Mouse (Mus musculus) forebrain, embryonic 11.5 days (tissue): ENCODE data around the gene Zfp212. TPM values are rescaled to one million over a fixed set of nuclear protein-coding genes. Genes with fewer than 3 reads are reported as not detected.

Source experiments
- ATAC-seq: fragments of 200-750 bp; cut with Nextera tagmentation; replicated peaks from 2 replicates; pipeline ENCODE4 v1.8.0; 2017; ENCODE audit warnings: moderate TSS enrichment; ENCODE audit not compliant: low FRiP score
- DNase-seq: peaks from one replicate; pipeline ENCODE4 v3.0.0-alpha.2; 2017; ENCODE audit warnings: low spot score
- H3K27ac ChIP-seq: fragments of 300-500 bp; sonication (generic); 2 replicates; pipeline ENCODE4 v1.5.1; 2014; ENCODE audit warnings: low read depth, low read length
- H3K27me3 ChIP-seq: fragments of 300-500 bp; sonication (generic); 2 replicates; pipeline ENCODE4 v1.6.1; 2014; ENCODE audit warnings: mild to moderate bottlenecking, low read length, mixed read lengths; ENCODE audit not compliant: control insufficient read depth, insufficient read depth
- H3K36me3 ChIP-seq: fragments of 300-500 bp; sonication (generic); 2 replicates; pipeline ENCODE4 v1.6.1; 2014; ENCODE audit warnings: mild to moderate bottlenecking, low read length, moderate library complexity, mixed read lengths; ENCODE audit not compliant: control insufficient read depth, insufficient read depth
- H3K4me1 ChIP-seq: fragments of 300-500 bp; sonication (generic); replicated peaks from 2 replicates; pipeline ENCODE4 v1.6.1; 2014; ENCODE audit warnings: low read length, mixed read lengths; ENCODE audit not compliant: control insufficient read depth, insufficient read depth
- H3K4me2 ChIP-seq: fragments of 300-500 bp; sonication (generic); 2 replicates; pipeline ENCODE4 v1.6.1; 2014; ENCODE audit warnings: low read depth, mild to moderate bottlenecking, low read length, moderate library complexity, mixed read lengths; ENCODE audit not compliant: severe bottlenecking
- H3K4me3 ChIP-seq: fragments of 300-500 bp; sonication (generic); 2 replicates; pipeline ENCODE4 v1.5.1; 2014; ENCODE audit warnings: low read depth, low read length
- H3K9ac ChIP-seq: fragments of 300-500 bp; sonication (generic); 2 replicates; pipeline ENCODE4 v1.6.1; 2014; ENCODE audit warnings: low read length
- H3K9me3 ChIP-seq: fragments of 300-500 bp; sonication (generic); 2 replicates; pipeline ENCODE4 v1.6.1; 2016; ENCODE audit warnings: low read length, mixed read lengths; ENCODE audit not compliant: control insufficient read depth
- WGBS: fragments of 180-500 bp; shearing (Covaris S2); extraction: QIAGEN DNeasy Blood & Tissue Kit; methylation state at CpG from one replicate; pipeline ENCODE4 v1.1.7; 2014; 5-methylcytosine and 5-hydroxymethylcytosine counted together
- polyA plus RNA-seq: library from polyadenylated mRNA; unstranded; fragments of >200 nt; fragmentation: Nextera tagmentation; extraction: Ambion mirVana; gene quantifications from 2 replicates; pipeline ENCODE4 v1.2.1, GENCODE M21; 2014

Zfp212 gene
- polyA plus RNA-seq, 1 experiment from 2014 or later = 17.5 TPM

- no peaks in the 10 kb centered on the region for H3K9me3 ChIP-seq
- 59% methylated on average over 3 of the region's 3 CpGs for WGBS
- no peak overlapping the region for H3K27ac ChIP-seq
- H3K9ac ChIP-seq = no peak overlapping the region
- DNase-seq = no peak
- H3K27me3 ChIP-seq = no peaks in the 10 kb centered on the region
- H3K4me1 ChIP-seq = no peaks in the 10 kb centered on the region
- no peaks in the 10 kb centered on the region for H3K36me3 ChIP-seq
- no peak overlapping the region for H3K4me3 ChIP-seq
- H3K4me2 ChIP-seq = no peak overlapping the region
- no peak for ATAC-seq
Observed at GRCm38 (mm10) chr6:47912991-47913390, 7.3 kb upstream of the Zfp212 start.

- Histone ChIP-seq H3K4me3 (no peak overlapping the region), H3K36me3 (no peaks in the 10 kb centered on the region), H3K9ac (no peak overlapping the region), H3K4me2 (no peak overlapping the region), H3K9me3 (no peaks in the 10 kb centered on the region), H3K4me1 (peaks cover 3% of the 10 kb centered on the region), H3K27ac (no peak overlapping the region), H3K27me3 (no peaks in the 10 kb centered on the region)
- ATAC-seq (no peak), DNase-seq (no peak)
- 87% methylated on average over 5 of the region's 5 CpGs for WGBS
Observed at GRCm38 (mm10) chr6:47917051-47917450, 3.2 kb upstream of the Zfp212 start.

GRCm38 (mm10) chr6:47918768-47919274 lies 1.5 kb upstream of the Zfp212 start:
- no peak for ATAC-seq
- no peaks in the 10 kb centered on the region for H3K27me3 ChIP-seq
- no peak for DNase-seq
- peaks cover 3% of the 10 kb centered on the region for H3K4me1 ChIP-seq
- WGBS = 83% methylated on average over 3 of the region's 3 CpGs
- no peaks in the 10 kb centered on the region for H3K9me3 ChIP-seq
- H3K27ac ChIP-seq = no peak overlapping the region
- H3K36me3 ChIP-seq = no peaks in the 10 kb centered on the region
- no peak overlapping the region for H3K9ac ChIP-seq
- no peak overlapping the region for H3K4me3 ChIP-seq
- H3K4me2 ChIP-seq = no peak overlapping the region

GRCm38 (mm10) chr6:47919646-47920446 lies 430 bp upstream of the Zfp212 start:
- Histone ChIP-seq H3K27ac (peak overlapping the region; percentile 80; the same call in 1 of the 2 replicates), H3K4me2 (peak overlapping the region; percentile 50; the same call in 1 of the 2 replicates), H3K36me3 (no peaks in the 10 kb centered on the region), H3K4me1 (peaks cover 3% of the 10 kb centered on the region), H3K27me3 (no peaks in the 10 kb centered on the region), H3K4me3 (peak overlapping the region; percentile 77), H3K9me3 (no peaks in the 10 kb centered on the region), H3K9ac (peak overlapping the region; percentile 73)
- ATAC-seq = peak; percentile 57
- DNase-seq = no peak
- WGBS = 28% methylated on average over 11 of the region's 11 CpGs

GRCm38 (mm10) chr6:47942461-47942860 lies 22.2 kb downstream of the Zfp212 start:
- 0 out of 2 replicates have a peak, but pooled peaks have one; percentile 29 for ATAC-seq
- H3K4me3 ChIP-seq = peak overlapping the region; percentile 40; the same call in 1 of the 2 replicates
- H3K27ac ChIP-seq = no peak overlapping the region
- H3K36me3 ChIP-seq = no peaks in the 10 kb centered on the region; the same call in 1 of the 2 replicates
- WGBS = 51% methylated on average over 12 of the region's 12 CpGs
- H3K9me3 ChIP-seq = no peaks in the 10 kb centered on the region
- no peaks in the 10 kb centered on the region for H3K27me3 ChIP-seq
- peaks cover 5% of the 10 kb centered on the region; the same call in 1 of the 2 replicates for H3K4me1 ChIP-seq
- DNase-seq = no peak
- H3K9ac ChIP-seq = peak overlapping the region; percentile 77
- H3K4me2 ChIP-seq = peak overlapping the region; percentile 78

GRCm38 (mm10) chr6:47943021-47943691 lies 22.9 kb downstream of the Zfp212 start:
- H3K36me3 ChIP-seq = no peaks in the 10 kb centered on the region; the same call in 1 of the 2 replicates
- H3K9me3 ChIP-seq = no peaks in the 10 kb centered on the region
- peak; percentile 87 for DNase-seq
- ATAC-seq = peak; percentile 94
- H3K4me1 ChIP-seq = peaks cover 5% of the 10 kb centered on the region; the same call in 1 of the 2 replicates
- H3K4me3 ChIP-seq = peak overlapping the region; percentile 40
- H3K27ac ChIP-seq = no peak overlapping the region
- peak overlapping the region; percentile 77 for H3K9ac ChIP-seq
- peak overlapping the region; percentile 78 for H3K4me2 ChIP-seq
- H3K27me3 ChIP-seq = no peaks in the 10 kb centered on the region
- WGBS = 10% methylated on average over 62 of the region's 64 CpGs

- peaks cover 5% of the 10 kb centered on the region; the same call in 1 of the 2 replicates for H3K4me1 ChIP-seq
- H3K9ac ChIP-seq = peak overlapping the region; percentile 77
- no peak overlapping the region for H3K27ac ChIP-seq
- peak overlapping the region; percentile 40 for H3K4me3 ChIP-seq
- ATAC-seq = no peak
- H3K4me2 ChIP-seq = peak overlapping the region; percentile 78; the same call in 1 of the 2 replicates
- no peaks in the 10 kb centered on the region; the same call in 1 of the 2 replicates for H3K36me3 ChIP-seq
- H3K27me3 ChIP-seq = no peaks in the 10 kb centered on the region
- WGBS = 85% methylated on average over 3 of the region's 3 CpGs
- H3K9me3 ChIP-seq = no peaks in the 10 kb centered on the region
- DNase-seq = no peak
Observed at GRCm38 (mm10) chr6:47943721-47944120, 23.4 kb downstream of the Zfp212 start.

GRCm38 (mm10) chr6:47947388-47947787 lies 27.1 kb downstream of the Zfp212 start:
- H3K27me3 ChIP-seq = no peaks in the 10 kb centered on the region
- H3K9ac ChIP-seq = no peak overlapping the region
- DNase-seq (no peak), ATAC-seq (no peak)
- WGBS = 94% methylated on average over 4 of the region's 4 CpGs
- H3K9me3 ChIP-seq = no peaks in the 10 kb centered on the region
- H3K27ac ChIP-seq = no peak overlapping the region
- H3K4me3 ChIP-seq = no peak overlapping the region
- no peak overlapping the region for H3K4me2 ChIP-seq
- peaks cover 5% of the 10 kb centered on the region; the same call in 1 of the 2 replicates for H3K4me1 ChIP-seq
- H3K36me3 ChIP-seq = no peaks in the 10 kb centered on the region; the same call in 1 of the 2 replicates
